Mouse (Mus musculus) neural tube, embryonic 12.5 days (tissue): Measurements from ENCODE around the gene Krtap19-2. TPM values are rescaled to one million over a fixed set of nuclear protein-coding genes. Genes with fewer than 3 reads are reported as not detected.

Experiments
- ATAC-seq: fragments of 200-750 bp; cut with Nextera tagmentation; 2 replicates; pipeline ENCODE4 v1.8.0; 2017; ENCODE audit warnings: low read depth, mild to moderate bottlenecking, moderate TSS enrichment, moderate library complexity; ENCODE audit not compliant: low FRiP score
- H3K27ac ChIP-seq: fragments of 300-500 bp; sonication (generic); 2 replicates; pipeline ENCODE4 v1.5.1; 2016
- H3K27me3 ChIP-seq: fragments of 300-500 bp; sonication (generic); replicated peaks from 2 replicates; pipeline ENCODE4 v1.6.1; 2016; ENCODE audit warnings: mild to moderate bottlenecking
- H3K36me3 ChIP-seq: fragments of 300-500 bp; sonication (generic); 2 replicates; pipeline ENCODE4 v1.6.1; 2016; ENCODE audit warnings: mild to moderate bottlenecking
- H3K4me1 ChIP-seq: fragments of 300-500 bp; sonication (generic); 2 replicates; pipeline ENCODE4 v1.6.1; 2016
- H3K4me2 ChIP-seq: fragments of 300-500 bp; sonication (generic); replicated peaks from 2 replicates; pipeline ENCODE4 v1.6.1; 2016; ENCODE audit warnings: mild to moderate bottlenecking
- H3K4me3 ChIP-seq: fragments of 300-500 bp; sonication (generic); 2 replicates; pipeline ENCODE4 v1.5.1; 2016
- H3K9ac ChIP-seq: fragments of 300-500 bp; sonication (generic); 2 replicates; pipeline ENCODE4 v1.6.1; 2016; ENCODE audit warnings: mild to moderate bottlenecking
- H3K9me3 ChIP-seq: fragments of 300-500 bp; sonication (generic); 2 replicates; pipeline ENCODE4 v1.6.1; 2016; ENCODE audit warnings: mild to moderate bottlenecking
- WGBS: fragments of 180-500 bp; shearing (Covaris S2); methylation state at CpG from one replicate; pipeline ENCODE4 v1.1.7; 2016; 5-methylcytosine and 5-hydroxymethylcytosine counted together
- polyA plus RNA-seq: library from polyadenylated mRNA; unstranded; fragments of >200 nt; fragmentation: Nextera tagmentation; extraction: Ambion mirVana; gene quantifications from 2 replicates; pipeline ENCODE4 v1.2.1, GENCODE M21; 2016

The Krtap19-2 gene
- polyA plus RNA-seq, 1 experiment from 2014 or later: not detected

DNA sequence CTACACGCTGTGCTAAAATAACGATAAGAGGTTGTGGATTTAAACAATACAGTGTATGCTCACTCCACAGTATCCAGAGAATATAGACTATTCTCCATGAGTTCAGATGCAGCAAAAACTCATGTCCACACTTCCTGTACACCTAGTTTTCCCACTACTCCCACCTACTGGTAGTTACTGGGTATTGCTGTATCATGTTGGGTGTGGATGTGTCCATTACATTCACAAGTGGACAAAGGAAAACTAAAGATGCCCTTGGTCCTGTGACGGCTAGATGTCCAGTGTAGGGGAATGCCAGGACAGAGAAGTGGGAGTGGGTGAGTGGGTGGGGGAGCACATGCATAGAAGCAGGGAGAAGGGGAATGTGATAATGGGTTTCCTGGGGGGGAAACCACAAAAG, 50.3 kb downstream of the Krtap19-2 start:
- no peak for ATAC-seq
- Histone ChIP-seq H3K9ac (no peak overlapping the region), H3K4me1 (no peaks in the 10 kb centered on the region), H3K27ac (no peak overlapping the region), H3K9me3 (no peaks in the 10 kb centered on the region), H3K4me2 (no peak overlapping the region), H3K36me3 (no peaks in the 10 kb centered on the region), H3K4me3 (no peak overlapping the region), H3K27me3 (no peaks in the 10 kb centered on the region)
- 79% methylated on average over 3 of the region's 3 CpGs for WGBS

Other genes starting within 250 kb of the Krtap19-2 start
- not detected in 2 replicates for gene 2310079G19Rik, start 246.6 kb downstream of the Krtap19-2 start, polyA plus RNA-seq
- not detected in 2 replicates for gene Krtap26-1, start 226.5 kb downstream of the Krtap19-2 start, polyA plus RNA-seq
- not detected in 2 replicates for gene Krtap27-1, start 202.6 kb downstream of the Krtap19-2 start, polyA plus RNA-seq
- not detected in 2 replicates for gene 2310061N02Rik, start 166.3 kb downstream of the Krtap19-2 start, polyA plus RNA-seq
- gene Krtap13-1, start 145.4 kb downstream of the Krtap19-2 start, polyA plus RNA-seq: not detected in 2 replicates
- gene Krtap13, start 122.6 kb downstream of the Krtap19-2 start, polyA plus RNA-seq: not detected in 2 replicates
- not detected in 2 replicates for gene 2310034C09Rik, start 115.4 kb downstream of the Krtap19-2 start, polyA plus RNA-seq
- not detected in 2 replicates for gene 2310057N15Rik, start 100.1 kb downstream of the Krtap19-2 start, polyA plus RNA-seq
- not detected in 2 replicates for gene Gm5965, start 96.4 kb downstream of the Krtap19-2 start, polyA plus RNA-seq
- not detected in 2 replicates for gene Gm20741, start 62.0 kb downstream of the Krtap19-2 start, polyA plus RNA-seq
- gene Krtap15, start 54.1 kb downstream of the Krtap19-2 start, polyA plus RNA-seq: not detected in 2 replicates
- not detected in 2 replicates for gene Krtap14, start 48.1 kb downstream of the Krtap19-2 start, polyA plus RNA-seq
- not detected in 2 replicates for gene Krtap19-1, start 4.9 kb downstream of the Krtap19-2 start, polyA plus RNA-seq
- gene Krtap19-3, start 3.8 kb upstream of the Krtap19-2 start, polyA plus RNA-seq: not detected in 2 replicates
- gene Krtap19-4, start 10.8 kb upstream of the Krtap19-2 start, polyA plus RNA-seq: not detected in 2 replicates
- gene Krtap19-5, start 22.2 kb upstream of the Krtap19-2 start, polyA plus RNA-seq: not detected in 2 replicates
- not detected in 2 replicates for gene Krtap19-9b, start 58.0 kb upstream of the Krtap19-2 start, polyA plus RNA-seq
- gene Krtap16-3, start 88.6 kb upstream of the Krtap19-2 start, polyA plus RNA-seq: not detected in 2 replicates
- gene Krtap22-2, start 136.5 kb upstream of the Krtap19-2 start, polyA plus RNA-seq: not detected in 2 replicates
- not detected in 2 replicates for gene Gm10229, start 141.0 kb upstream of the Krtap19-2 start, polyA plus RNA-seq
- gene Krtap6-1, start 157.4 kb upstream of the Krtap19-2 start, polyA plus RNA-seq: not detected in 2 replicates
- gene Gm10228, start 167.2 kb upstream of the Krtap19-2 start, polyA plus RNA-seq: not detected in 2 replicates
- gene Krtap6-5, start 173.6 kb upstream of the Krtap19-2 start, polyA plus RNA-seq: not detected in 2 replicates
- not detected in 2 replicates for gene 1110025L11Rik, start 189.7 kb upstream of the Krtap19-2 start, polyA plus RNA-seq
- not detected in 2 replicates for gene Krtap6-3, start 209.7 kb upstream of the Krtap19-2 start, polyA plus RNA-seq